Mouse (Mus musculus): ENCODE results near the gene Abhd17c. TPM values are rescaled to one million over a fixed set of nuclear protein-coding genes. Genes with fewer than 3 reads are reported as not detected.

The Abhd17c gene
- polyA plus RNA-seq, 1 experiment from 2014 or later, result 53.0 TPM

DNA sequence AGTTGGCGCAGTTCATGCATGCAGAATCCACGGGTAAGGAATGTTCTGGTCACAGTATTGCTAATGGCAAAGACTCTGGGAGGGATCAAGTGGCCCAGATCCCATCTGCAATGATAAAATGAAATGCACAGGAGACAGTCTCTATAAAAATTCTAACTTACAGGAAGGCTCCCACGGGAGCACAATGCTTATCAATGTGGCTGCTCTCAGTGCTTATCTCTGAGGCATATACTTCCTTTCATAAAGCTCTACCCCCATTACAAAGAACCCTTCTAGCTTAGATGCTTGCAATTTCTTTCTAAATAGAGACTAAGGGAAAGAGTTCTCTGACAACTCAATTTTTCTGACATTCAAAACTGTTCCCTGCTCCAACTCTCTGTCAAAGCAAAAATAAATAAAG lies 29.9 kb downstream of the Abhd17c start:
- H3K4me1 ChIP-seq (ENCODE audit: control insufficient read depth, insufficient read depth, low read length), result peaks cover 9% of the 10 kb centered on the region

DNA sequence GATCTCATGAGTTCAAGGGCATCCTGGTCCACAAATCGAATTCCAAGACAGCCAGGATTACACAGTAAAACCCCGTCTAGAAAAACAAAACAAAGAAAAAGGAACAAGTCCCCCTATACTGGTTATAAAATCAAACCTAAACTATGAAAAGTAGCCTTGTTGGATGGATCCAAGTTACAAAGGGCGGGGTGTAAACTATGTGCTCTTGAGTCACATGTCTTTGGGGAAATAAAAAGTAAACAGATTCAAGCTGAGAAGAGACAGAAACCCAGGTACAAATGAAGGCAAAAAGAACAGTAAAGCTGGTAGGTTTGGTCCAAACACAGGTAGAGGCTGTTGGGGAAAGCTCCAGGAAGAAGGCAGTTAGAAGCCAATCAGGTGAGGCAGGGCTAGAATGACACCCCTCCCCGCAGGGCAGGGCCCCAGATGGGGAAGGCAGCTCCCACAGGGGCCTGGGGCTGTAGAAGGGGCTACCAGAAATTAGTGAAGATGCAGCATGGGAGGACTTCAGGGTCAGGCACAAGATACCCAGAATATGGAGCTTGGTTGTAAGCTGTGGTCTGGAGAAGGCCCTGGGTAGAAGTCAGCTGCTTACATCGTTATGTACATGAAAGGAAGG lies 31.4 kb downstream of the Abhd17c start:
- no peaks in the 10 kb centered on the region for H3K27me3 ChIP-seq (ENCODE audit: control insufficient read depth, insufficient read depth, low read length)
- H3K36me3 ChIP-seq (replicated peaks; ENCODE audit: control insufficient read depth, insufficient read depth, low read depth, low read length), result no peaks in the 10 kb centered on the region
- no peaks in the 10 kb centered on the region for H3K9me3 ChIP-seq (replicated peaks; ENCODE audit: control insufficient read depth, low read length)
- H3K4me1 ChIP-seq (ENCODE audit: control insufficient read depth, insufficient read depth, low read length), result peaks cover 9% of the 10 kb centered on the region
- WGBS, result 62% methylated on average over 5 of the region's 5 CpGs
- H3K4me2 ChIP-seq (ENCODE audit: low read depth, low read length), result no peak overlapping the region
- ATAC-seq (replicated peaks; ENCODE audit: insufficient number of reproducible peaks, low FRiP score, low TSS enrichment, low read depth), result no peak
- H3K4me3 ChIP-seq (ENCODE audit: low read depth, low read length), result no peak overlapping the region
- no peak overlapping the region; the same call in 1 of the 2 replicates for H3K9ac ChIP-seq (replicated peaks; ENCODE audit: low read length)
- no peak for DNase-seq (ENCODE audit: low spot score)
- no peak overlapping the region for H3K27ac ChIP-seq (replicated peaks; ENCODE audit: low read depth, low read length)

More for the DNA sequence above, 29.9 kb downstream of the Abhd17c start:
- Histone ChIP-seq H3K9ac (replicated peaks; ENCODE audit: low read length) (no peak overlapping the region), H3K36me3 (replicated peaks; ENCODE audit: control insufficient read depth, insufficient read depth, low read depth, low read length) (no peaks in the 10 kb centered on the region), H3K4me3 (ENCODE audit: low read depth, low read length) (no peak overlapping the region), H3K27me3 (ENCODE audit: control insufficient read depth, insufficient read depth, low read length) (no peaks in the 10 kb centered on the region), H3K9me3 (replicated peaks; ENCODE audit: control insufficient read depth, low read length) (no peaks in the 10 kb centered on the region), H3K27ac (replicated peaks; ENCODE audit: low read depth, low read length) (no peak overlapping the region), H3K4me2 (ENCODE audit: low read depth, low read length) (no peak overlapping the region)
- WGBS, result 88% methylated on average over 3 of the region's 3 CpGs
- DNase-seq (ENCODE audit: low spot score) (no peak), ATAC-seq (replicated peaks; ENCODE audit: insufficient number of reproducible peaks, low FRiP score, low TSS enrichment, low read depth) (no peak)

DNA sequence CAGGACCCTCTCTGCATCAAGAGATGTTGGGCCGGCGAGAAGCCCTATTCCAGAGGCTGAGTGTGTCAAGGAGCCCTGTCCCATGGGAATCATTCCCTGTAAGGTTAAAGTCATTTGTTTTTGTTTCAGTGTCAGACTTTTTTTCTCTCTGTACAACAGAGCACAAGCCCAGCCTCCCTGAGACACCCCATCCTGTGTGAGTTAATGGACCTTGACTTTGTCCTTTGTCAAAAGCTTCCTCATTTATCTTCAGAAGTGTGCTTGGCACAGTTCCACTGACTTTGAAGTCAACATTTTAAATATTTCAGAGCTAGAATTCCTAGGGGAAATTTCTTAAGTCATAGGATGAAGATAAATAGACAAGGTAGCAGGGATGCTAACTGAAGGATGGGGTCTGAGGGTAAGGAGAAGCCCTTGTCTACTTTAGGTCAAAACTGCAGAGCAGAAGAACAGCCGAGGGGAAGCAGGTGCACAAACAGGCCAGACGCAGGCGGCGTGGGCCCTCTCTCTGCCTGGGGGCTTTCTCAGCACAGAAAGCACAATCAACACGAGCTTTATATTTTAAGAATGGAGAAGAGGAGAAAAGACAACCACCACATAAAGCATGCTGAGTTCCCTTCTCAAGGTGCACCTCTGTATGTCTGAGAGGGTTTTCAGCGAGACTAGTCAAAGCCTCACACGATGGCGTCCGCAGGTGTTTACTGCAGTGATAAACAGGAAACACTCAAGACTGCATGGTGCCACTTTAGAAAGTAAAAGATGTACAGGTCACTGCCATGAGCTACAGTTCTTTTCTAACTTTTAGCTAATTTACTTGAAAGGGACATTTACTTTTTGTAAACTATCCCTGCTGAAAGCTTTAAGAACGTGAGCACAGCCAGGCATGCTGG lies 32.2 kb downstream of the Abhd17c start:
- H3K4me2 ChIP-seq (ENCODE audit: low read depth, low read length), result no peak overlapping the region
- ATAC-seq (replicated peaks; ENCODE audit: insufficient number of reproducible peaks, low FRiP score, low TSS enrichment, low read depth) (no peak), DNase-seq (ENCODE audit: low spot score) (no peak)
- no peaks in the 10 kb centered on the region; the same call in 1 of the 2 replicates for H3K36me3 ChIP-seq (replicated peaks; ENCODE audit: control insufficient read depth, insufficient read depth, low read depth, low read length)
- H3K27ac ChIP-seq (replicated peaks; ENCODE audit: low read depth, low read length), result no peak overlapping the region
- peaks cover 9% of the 10 kb centered on the region for H3K4me1 ChIP-seq (ENCODE audit: control insufficient read depth, insufficient read depth, low read length)
- no peaks in the 10 kb centered on the region for H3K9me3 ChIP-seq (replicated peaks; ENCODE audit: control insufficient read depth, low read length)
- no peak overlapping the region for H3K4me3 ChIP-seq (ENCODE audit: low read depth, low read length)
- 75% methylated on average over 12 of the region's 12 CpGs for WGBS
- no peak overlapping the region for H3K9ac ChIP-seq (replicated peaks; ENCODE audit: low read length)
- H3K27me3 ChIP-seq (ENCODE audit: control insufficient read depth, insufficient read depth, low read length), result no peaks in the 10 kb centered on the region

DNA sequence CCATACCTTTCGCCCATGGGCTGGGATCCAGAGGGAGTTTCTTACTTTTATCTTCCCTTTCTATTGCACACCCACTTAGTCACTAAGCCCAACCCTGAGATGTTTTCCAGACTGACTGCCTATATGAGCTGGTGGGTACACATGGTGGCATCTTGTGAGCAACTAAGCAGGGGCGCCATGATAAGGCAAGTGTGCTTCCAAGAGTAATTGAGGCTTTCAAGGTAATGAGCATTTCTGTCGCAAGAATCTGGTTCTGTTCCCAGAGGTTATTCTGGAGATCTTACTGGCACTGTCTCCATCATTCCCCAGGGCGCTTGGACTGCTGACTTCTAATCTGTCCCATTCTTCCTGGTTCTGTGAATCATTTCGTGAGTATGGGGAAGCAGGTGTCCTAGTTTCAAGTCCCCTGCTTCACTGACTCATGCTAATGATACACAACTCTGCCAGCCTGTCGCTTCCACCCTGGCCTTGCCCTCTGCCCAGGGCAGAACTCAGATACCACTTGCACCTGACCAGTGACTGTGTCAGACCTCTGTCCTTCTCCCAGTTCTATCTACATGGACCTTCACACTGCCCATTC lies 34.1 kb downstream of the Abhd17c start:
- Histone ChIP-seq H3K4me3 (ENCODE audit: low read depth, low read length) (no peak overlapping the region), H3K9ac (replicated peaks; ENCODE audit: low read length) (no peak overlapping the region), H3K4me2 (ENCODE audit: low read depth, low read length) (no peak overlapping the region), H3K27me3 (ENCODE audit: control insufficient read depth, insufficient read depth, low read length) (no peaks in the 10 kb centered on the region), H3K9me3 (replicated peaks; ENCODE audit: control insufficient read depth, low read length) (no peaks in the 10 kb centered on the region), H3K27ac (replicated peaks; ENCODE audit: low read depth, low read length) (no peak overlapping the region), H3K4me1 (ENCODE audit: control insufficient read depth, insufficient read depth, low read length) (peaks cover 9% of the 10 kb centered on the region), H3K36me3 (replicated peaks; ENCODE audit: control insufficient read depth, insufficient read depth, low read depth, low read length) (no peaks in the 10 kb centered on the region; the same call in 1 of the 2 replicates)
- no peak for DNase-seq (ENCODE audit: low spot score)
- 82% methylated on average over 6 of the region's 6 CpGs for WGBS
- no peak for ATAC-seq (replicated peaks; ENCODE audit: insufficient number of reproducible peaks, low FRiP score, low TSS enrichment, low read depth)

DNA sequence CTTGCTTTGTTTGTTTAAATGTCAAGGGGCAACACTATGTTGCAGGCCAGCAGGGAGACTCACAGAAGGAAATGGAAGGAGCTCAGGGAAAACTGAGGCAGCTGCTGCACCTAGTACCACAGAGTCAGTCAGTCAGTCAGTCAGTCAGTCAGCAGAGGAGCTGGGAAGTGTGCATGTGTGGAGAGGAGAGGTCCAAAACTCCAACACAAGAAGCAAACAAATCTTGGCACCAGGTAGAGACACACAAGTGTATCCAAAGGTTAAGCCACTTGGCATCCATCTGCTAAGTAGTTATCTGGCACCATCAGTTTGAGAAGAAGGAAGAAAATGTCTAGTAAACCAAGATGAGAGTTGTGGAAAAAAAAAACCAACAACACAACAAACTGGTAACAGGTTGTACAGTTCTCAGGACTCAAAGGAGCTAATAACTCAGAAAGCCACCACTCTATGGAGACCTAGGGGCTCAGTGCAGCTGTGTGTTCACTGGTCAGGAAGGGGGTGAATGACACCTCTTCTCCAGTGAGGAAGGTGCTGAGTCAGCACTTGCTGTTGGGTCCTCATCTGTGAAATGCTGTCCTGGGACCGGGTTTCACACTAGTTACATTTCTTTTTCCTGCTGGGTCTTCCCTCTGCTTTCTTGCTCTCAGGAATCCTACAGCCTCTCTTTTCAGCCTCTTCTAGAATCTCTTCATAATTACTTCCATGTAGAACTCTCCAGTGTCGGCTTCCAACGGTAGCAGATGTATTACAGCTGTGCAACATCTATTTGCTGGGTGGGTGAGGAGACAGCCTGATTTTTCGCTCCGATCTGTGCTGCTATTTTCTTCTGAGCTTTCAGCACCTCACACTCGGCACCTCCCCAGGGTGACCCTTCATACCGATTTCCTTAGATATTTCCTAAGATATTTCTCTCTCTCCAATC lies 34.8 kb downstream of the Abhd17c start:
- 52% methylated on average over 7 of the region's 7 CpGs for WGBS

DNA sequence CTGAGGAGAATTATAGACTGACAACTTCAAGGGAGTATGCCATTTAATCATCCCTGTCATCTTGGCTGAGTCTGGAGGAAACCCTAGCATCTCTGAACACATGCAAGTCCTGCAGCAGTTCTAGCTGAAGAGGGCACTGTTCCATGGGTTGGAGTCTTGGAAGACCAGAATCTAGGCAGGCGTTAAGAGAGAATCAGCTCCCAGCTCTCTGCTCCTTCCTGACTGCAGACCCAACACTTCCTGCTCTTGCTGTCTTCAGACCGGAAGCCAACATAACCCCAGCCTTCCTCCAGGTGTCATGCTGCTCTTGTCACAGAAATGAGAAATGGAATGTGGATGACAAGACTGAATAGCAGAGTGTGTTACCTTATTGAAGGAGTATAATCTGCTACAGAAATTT lies 36.3 kb downstream of the Abhd17c start:
- Histone ChIP-seq H3K27me3 (ENCODE audit: control insufficient read depth, insufficient read depth, low read length) (no peaks in the 10 kb centered on the region), H3K4me3 (ENCODE audit: low read depth, low read length) (no peak overlapping the region), H3K27ac (replicated peaks; ENCODE audit: low read depth, low read length) (no peak overlapping the region), H3K4me2 (ENCODE audit: low read depth, low read length) (no peak overlapping the region), H3K4me1 (ENCODE audit: control insufficient read depth, insufficient read depth, low read length) (peaks cover 5% of the 10 kb centered on the region), H3K36me3 (replicated peaks; ENCODE audit: control insufficient read depth, insufficient read depth, low read depth, low read length) (no peaks in the 10 kb centered on the region; the same call in 1 of the 2 replicates), H3K9ac (replicated peaks; ENCODE audit: low read length) (no peak overlapping the region), H3K9me3 (replicated peaks; ENCODE audit: control insufficient read depth, low read length) (no peaks in the 10 kb centered on the region)
- no peak for ATAC-seq (replicated peaks; ENCODE audit: insufficient number of reproducible peaks, low FRiP score, low TSS enrichment, low read depth)
- no peak for DNase-seq (ENCODE audit: low spot score)
- 66% methylated on average over 2 of the region's 2 CpGs for WGBS

More for the DNA sequence above, 34.8 kb downstream of the Abhd17c start:
- DNase-seq (ENCODE audit: low spot score) (no peak), ATAC-seq (replicated peaks; ENCODE audit: insufficient number of reproducible peaks, low FRiP score, low TSS enrichment, low read depth) (0 out of 2 replicates have a peak, but pooled peaks have one; percentile 15)
- no peak overlapping the region for H3K27ac ChIP-seq (replicated peaks; ENCODE audit: low read depth, low read length)
- H3K9ac ChIP-seq (replicated peaks; ENCODE audit: low read length), result no peak overlapping the region
- H3K4me1 ChIP-seq (ENCODE audit: control insufficient read depth, insufficient read depth, low read length), result peaks cover 9% of the 10 kb centered on the region
- no peaks in the 10 kb centered on the region; the same call in 1 of the 2 replicates for H3K36me3 ChIP-seq (replicated peaks; ENCODE audit: control insufficient read depth, insufficient read depth, low read depth, low read length)
- no peak overlapping the region for H3K4me3 ChIP-seq (ENCODE audit: low read depth, low read length)
- H3K4me2 ChIP-seq (ENCODE audit: low read depth, low read length), result no peak overlapping the region
- H3K27me3 ChIP-seq (ENCODE audit: control insufficient read depth, insufficient read depth, low read length), result no peaks in the 10 kb centered on the region
- H3K9me3 ChIP-seq (replicated peaks; ENCODE audit: control insufficient read depth, low read length), result no peaks in the 10 kb centered on the region

DNA sequence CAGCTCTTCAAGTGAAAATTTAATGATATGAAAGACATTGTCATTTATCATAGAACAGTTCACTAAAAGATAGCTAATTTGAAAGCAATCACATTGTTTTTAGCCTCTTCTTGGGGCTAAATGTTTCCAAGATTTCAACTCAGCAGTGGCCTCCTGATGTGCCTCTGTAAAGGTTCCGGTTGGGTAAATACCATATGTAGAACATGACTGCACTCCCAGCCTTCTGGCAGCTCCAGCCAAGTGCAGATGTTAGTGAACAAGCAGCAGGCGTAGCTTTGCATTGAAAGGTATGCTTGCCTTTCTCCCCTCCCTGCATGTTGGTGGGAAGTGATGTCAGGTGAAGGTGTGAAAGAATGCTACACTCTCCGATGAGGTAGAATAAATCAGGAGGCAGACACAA lies 36.9 kb downstream of the Abhd17c start:
- DNase-seq (ENCODE audit: low spot score) (no peak), ATAC-seq (replicated peaks; ENCODE audit: insufficient number of reproducible peaks, low FRiP score, low TSS enrichment, low read depth) (no peak)
- H3K36me3 ChIP-seq (replicated peaks; ENCODE audit: control insufficient read depth, insufficient read depth, low read depth, low read length), result no peaks in the 10 kb centered on the region; the same call in 1 of the 2 replicates
- 88% methylated on average over 3 of the region's 3 CpGs for WGBS
- no peak overlapping the region for H3K27ac ChIP-seq (replicated peaks; ENCODE audit: low read depth, low read length)
- no peak overlapping the region for H3K4me3 ChIP-seq (ENCODE audit: low read depth, low read length)
- H3K27me3 ChIP-seq (ENCODE audit: control insufficient read depth, insufficient read depth, low read length), result no peaks in the 10 kb centered on the region
- no peak overlapping the region for H3K9ac ChIP-seq (replicated peaks; ENCODE audit: low read length)
- H3K4me2 ChIP-seq (ENCODE audit: low read depth, low read length), result no peak overlapping the region
- H3K4me1 ChIP-seq (ENCODE audit: control insufficient read depth, insufficient read depth, low read length), result peaks cover 3% of the 10 kb centered on the region; the same call in 1 of the 2 replicates
- no peaks in the 10 kb centered on the region for H3K9me3 ChIP-seq (replicated peaks; ENCODE audit: control insufficient read depth, low read length)
